Mouse (Mus musculus): Measurements from ENCODE around the gene Ppp4c.

DNA sequence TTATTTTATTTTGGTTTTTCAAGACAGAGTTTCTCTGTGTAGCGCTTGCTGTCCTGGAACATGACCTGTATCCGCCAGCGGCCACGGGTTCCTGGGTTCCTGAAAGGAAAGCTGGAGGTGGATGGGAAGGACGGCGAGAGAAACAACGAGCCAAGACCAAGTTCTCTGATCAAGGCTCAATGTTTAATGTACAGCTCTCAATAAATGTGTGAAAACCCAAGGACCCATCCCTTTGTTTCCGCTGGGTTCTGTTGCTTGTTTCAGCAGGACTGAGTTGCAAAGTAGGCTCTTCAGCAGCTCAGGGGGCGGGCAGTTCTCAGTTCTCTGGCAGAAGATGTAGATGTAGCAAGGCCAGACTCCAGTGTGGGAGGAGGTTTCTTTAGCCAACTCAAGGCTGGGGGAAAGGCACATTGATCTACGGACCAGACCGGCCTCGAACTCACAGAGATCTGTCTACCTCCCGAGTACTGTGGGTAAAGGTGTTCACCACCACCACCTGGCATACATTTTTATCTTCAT is 50.3 kb downstream of the Ppp4c start:
- TF ChIP-seq CTCF (IDR thresholded peaks at IDR 0.05; ENCODE audit: control insufficient read depth, insufficient read depth, insufficient read length) (no peak), CEBPB (IDR thresholded peaks at IDR 0.05; ENCODE audit: low read depth) (no peak), MYOD1 (IDR thresholded peaks at IDR 0.05; ENCODE audit: control insufficient read depth, insufficient read length, low read depth) (no peak), FOSL1 (IDR thresholded peaks at IDR 0.05; ENCODE audit: insufficient read depth, low read length, poor library complexity, severe bottlenecking) (no peak), USF1 (IDR thresholded peaks at IDR 0.05; ENCODE audit: low read depth) (no peak), MAX (IDR thresholded peaks at IDR 0.05) (no peak), MYOG (IDR thresholded peaks at IDR 0.05; ENCODE audit: control insufficient read depth, extremely low read depth, insufficient read length) (no peak)

Measured in C2C12 (cell line).